Mouse (Mus musculus): ENCODE measurements at regions not wholly inside any gene's neighbourhood (a gene's known extent, or its start where the extent isn't known, plus 50 kb on each side); places are given as distances from the start of the nearest gene placed in this dataset.
A peak's percentile ranks its signal among the peaks of the same experiment; 100 is the strongest.

DNA sequence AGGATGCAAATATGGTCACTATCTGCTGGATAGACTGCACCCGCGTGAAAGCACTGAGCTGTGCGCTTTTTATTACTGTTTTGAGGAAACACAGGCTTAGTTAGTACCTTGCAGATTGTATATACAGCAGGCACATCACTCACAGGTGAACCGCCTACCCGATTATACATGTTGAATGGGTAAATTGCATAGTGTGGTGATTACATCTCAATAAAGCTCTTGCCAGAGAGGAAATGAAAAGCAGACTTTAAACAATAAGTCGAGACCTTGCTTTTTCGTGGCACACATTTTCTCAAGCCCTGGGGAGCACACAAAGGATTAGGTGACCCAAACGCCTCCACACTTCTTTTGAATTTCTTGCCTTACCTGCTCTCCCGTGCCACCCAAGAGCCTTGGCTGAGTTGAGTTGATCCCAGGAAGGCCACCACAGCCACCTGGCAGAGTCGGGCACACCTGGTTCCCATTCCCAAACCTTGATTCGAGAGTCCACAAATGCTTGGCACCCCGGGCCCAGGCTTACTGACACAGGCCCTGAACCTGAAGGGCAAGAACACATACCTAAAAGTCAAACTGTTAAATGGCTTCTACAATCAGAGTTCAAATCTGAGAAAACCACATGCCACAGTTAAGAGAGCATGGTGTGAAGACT, 175.4 kb upstream of the Dapk1 start:
- no peak for DNase-seq (ENCODE audit: low spot score in 2 of 2)

DNA sequence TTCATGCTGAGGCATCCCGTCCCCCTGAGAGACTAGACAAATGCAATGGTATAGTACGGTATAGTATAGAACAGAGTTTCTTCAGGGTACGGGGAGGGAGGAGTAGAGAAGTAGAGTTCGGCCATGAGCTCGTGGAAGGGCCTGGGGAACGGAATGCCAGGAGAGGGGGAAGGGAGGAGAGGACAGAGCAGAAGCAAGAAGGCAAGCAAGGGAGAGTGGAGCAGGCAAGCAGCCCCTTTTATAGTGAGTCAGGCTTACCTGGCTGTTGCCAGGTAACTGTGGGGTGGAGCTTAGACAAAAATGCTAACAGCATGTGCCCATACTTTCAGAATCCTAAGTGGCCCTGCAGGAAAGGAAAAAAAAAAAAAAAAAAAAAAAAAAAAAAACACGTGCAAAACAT, 174.7 kb upstream of the Dapk1 start:
- DNase-seq (ENCODE audit: low spot score in 2 of 2) = no peak

DNA sequence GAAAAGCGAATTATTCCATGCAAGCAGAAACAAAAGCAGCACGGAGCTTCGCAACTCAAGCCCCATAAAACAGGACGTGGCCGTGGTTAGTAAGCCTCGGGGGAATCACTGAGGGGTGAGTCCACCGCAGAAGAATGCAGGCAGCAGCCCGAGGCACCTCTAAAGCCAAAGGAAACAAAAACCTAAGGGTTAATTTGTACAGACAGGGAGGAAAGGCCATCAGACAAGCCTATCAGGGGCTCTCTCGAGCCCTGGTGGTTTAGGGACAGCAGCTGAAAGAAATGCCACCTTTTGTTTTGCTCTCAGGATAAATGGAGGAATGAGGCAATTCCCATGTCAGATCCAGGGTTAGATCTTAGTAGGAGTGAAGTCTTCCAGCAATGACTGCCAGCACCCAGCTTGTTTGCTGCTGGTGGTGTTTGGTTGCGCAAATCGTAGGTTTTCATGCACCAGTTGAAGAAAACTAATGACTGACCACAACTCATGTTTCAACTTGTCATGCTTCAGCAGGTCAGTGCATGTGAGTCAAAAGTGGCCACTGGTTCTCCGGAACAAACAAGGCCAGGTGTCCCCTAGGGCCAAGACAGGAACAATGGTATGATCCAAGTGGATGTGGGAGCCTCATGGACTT, 173.9 kb upstream of the Dapk1 start:
- DNase-seq (ENCODE audit: low spot score in 2 of 2) = no peak

DNA sequence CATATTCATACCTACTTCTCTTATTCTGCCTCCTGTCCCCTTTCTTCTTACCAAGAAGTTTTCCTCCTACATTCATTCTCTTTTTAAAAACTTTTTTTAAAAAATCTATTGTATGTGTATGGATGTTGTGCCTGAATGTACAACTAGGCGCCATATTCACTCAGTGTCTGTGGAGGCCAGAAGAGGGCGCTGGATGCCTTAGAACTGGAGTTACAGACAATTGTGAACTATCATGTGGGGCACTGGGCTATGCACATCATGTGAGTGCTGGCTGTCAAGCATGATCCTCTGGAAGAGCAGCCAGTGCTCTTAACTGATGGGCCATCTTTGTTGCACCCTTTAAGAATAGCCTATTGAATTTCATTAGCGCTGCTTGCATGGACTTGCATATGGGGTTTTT, 172.6 kb upstream of the Dapk1 start:
- no peak for DNase-seq (ENCODE audit: low spot score in 2 of 2)

DNA sequence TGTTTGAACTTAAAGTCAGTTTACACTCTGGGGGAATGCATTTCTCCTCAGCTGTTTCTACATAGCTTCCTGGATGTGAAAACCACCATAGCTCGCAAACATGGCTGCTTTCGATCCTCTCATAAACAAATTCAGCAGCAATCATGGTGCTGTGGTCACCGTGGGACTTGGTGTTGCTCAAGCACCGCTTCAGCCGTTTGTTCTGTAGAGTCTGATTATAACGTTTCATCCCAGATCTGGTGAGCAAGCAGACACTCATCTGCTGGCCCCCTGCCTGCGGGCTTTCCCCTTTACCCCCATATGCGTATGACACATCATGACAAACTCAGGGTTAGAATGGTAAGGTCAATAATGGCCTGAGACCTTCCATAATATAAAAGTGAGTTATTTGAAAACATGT, 170.3 kb upstream of the Dapk1 start:
- no peak for DNase-seq (ENCODE audit: low spot score in 2 of 2)

DNA sequence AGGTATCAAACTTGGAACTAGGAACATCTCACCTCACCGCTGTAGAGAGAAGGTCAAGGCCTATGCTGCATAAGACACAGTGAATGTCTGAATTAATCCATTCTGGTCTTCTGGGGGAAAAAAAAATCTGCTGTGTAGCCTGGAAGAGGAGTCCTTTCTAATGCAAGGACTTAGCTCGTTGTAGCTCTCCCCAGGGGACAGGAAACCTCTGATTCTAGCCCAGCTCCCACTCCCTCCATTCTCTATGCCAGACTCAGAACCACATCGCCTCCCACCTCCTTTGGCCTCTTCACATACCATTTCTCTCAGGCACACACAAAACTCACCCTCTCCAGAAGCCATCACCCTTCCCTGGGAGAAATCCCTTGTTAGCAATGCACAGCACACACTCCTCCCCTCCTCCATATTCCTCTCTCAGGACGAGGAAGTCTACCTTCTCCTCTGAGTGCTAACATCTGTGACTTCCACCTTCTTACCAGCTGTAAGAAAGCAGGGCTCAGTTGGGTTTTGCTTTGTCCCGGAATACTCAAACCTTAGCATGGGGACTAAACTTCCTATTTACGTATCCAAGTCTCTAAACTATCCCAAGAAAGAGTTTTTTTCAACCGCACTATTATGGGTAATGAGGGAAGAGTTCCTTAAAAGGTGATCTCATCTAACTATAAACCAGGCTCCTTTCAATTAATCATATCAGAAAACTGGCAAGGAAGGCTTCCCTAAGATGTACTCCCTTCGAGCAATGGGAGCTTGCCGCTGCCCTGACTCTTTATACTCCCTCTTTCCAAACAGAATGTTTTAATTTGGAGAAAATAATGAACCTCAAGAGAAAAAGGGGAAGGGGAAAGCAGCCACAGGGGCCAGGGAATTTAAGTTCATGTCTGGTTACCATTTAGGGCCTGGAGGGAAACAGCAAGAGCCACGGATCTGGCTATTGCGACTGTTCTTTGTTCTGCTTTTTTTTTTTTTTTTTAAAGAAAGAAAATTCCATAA, 167.2 kb upstream of the Dapk1 start:
- DNase-seq (ENCODE audit: low spot score in 2 of 2) = no peak

DNA sequence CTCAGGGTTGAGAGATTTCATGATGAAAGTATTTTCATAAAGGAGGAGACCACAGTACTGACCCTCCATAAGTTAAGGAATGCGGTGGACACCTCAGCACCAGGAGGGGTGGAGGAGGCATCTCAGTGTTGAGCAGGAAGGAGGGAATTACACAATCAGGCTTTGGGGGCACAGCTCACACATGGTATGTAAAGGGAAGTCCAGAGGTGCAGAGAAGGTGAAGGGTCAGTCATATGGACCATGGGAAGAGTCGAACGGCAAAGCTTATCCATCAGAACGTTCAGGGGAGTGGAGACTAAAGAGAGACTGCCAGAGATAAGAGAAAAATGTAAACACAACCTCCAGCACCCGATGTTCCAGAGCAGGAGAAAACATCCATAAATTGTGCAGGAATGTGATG, 166.4 kb upstream of the Dapk1 start:
- DNase-seq (ENCODE audit: low spot score in 2 of 2) = no peak

DNA sequence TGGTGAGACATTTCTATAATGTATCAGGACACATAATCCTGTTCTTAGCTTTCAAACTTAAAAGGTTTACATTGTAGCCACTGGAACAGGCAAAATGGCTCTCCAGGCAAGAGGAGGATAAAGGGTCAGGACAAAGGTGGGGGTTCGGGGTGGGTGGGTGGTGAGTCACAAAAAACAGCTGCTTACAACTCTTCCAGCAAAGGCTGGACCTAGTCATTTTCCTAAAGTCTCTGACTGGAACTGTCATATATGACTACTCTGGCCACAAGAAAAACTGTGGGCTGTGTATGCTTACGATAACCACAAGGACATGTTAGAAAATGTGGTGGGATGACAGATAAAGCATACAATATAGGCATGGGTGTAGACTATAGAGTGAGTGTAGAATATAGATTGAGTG, 163.6 kb upstream of the Dapk1 start:
- no peak for DNase-seq (ENCODE audit: low spot score in 2 of 2)

DNA sequence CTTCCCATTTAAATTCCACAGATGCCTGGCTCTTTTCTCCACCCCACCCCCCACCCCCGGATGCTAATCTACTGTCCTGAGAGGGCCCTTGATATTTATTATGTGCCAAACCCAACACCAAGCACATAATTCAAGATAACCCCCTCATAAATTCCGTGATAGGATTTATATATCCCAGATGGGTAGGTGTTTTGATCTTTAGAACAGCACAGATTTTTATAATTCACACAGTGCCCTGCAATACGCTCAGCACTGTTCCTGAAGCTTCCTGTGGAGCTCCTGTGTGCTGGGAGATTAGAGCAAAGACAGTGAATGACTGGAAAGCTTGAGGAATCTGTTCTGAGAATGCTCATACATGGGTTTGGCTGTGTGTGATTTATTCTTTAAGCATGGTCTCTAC, 161.2 kb upstream of the Dapk1 start:
- no peak for DNase-seq (ENCODE audit: low spot score in 2 of 2)

DNA sequence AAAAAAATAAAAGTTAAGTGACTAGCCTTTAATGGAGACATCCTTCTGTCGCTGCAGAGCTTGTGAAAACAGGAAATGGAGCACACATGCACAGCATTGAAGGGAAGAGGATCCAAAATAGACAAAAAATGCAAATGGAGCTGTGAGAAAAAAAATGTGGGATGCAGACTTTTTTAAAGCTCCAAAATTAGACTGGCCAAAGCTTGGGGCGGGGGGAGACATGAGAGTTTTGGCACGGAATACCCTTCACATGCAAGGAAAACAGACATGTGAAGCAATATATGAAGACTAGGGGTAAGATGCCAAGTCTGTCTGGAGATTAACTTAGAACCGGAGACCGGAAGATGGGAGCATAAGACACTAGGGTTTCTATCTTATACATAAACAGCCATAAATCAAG, 156.6 kb upstream of the Dapk1 start:
- no peak for DNase-seq (ENCODE audit: low spot score in 2 of 2)

DNA sequence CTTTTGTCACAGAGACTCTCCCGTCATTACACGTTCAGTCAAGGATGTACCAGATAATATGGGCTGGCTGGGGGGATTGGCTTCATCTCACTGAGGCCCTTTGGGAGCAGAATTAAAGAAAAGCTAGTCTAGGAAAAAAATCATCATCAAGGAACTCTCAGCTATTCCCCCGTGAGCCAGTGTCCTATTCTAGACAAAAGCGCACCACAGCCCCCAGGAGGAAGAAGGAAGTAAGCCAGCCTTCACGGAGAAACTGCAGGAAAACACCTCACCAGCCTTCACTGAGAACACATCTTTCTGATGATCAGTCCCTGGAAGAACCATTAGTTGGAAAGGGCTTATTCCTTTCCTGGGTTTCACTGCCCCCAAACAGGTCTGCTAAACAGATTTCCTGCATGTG, 154.8 kb upstream of the Dapk1 start:
- DNase-seq (ENCODE audit: low spot score in 2 of 2) = peak; percentile 47

DNA sequence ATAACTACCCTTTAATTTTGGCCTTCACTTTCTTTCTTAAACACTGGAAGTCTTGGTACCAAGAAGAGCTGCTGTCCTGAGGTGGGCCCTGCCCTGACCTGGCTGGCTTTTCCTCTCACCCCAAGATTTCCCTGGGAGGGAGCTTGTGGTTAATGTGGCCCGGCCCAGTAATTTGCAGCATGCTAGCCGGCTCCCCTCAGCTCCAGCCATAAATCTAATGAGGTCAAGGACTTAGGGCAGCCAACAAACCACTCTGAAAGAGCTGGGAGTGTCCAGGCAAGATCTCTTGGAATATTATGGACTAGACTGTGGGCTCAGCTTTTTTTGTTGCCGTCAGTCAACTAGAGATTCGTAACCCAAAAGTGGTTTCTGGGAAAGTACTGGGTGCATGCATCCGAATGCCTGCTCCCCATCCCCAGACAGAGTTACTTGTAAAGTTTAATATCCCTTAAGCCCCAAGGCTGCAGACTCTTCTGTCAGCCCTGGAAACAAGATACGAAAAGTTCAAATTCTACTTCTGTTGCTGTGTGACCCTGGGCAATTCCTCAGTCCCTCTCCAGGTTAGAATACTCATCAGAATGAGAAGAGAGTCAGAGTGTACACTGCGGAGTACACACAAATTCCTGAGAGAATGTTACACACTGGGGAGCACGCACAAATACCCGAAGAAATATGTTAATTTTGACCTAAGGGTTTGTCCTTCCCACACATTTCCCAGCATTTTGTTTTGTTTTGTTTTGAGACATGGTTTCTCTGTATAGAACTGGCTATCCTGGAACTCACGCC, 150.8 kb upstream of the Dapk1 start:
- no peak for DNase-seq (ENCODE audit: low spot score in 2 of 2)

DNA sequence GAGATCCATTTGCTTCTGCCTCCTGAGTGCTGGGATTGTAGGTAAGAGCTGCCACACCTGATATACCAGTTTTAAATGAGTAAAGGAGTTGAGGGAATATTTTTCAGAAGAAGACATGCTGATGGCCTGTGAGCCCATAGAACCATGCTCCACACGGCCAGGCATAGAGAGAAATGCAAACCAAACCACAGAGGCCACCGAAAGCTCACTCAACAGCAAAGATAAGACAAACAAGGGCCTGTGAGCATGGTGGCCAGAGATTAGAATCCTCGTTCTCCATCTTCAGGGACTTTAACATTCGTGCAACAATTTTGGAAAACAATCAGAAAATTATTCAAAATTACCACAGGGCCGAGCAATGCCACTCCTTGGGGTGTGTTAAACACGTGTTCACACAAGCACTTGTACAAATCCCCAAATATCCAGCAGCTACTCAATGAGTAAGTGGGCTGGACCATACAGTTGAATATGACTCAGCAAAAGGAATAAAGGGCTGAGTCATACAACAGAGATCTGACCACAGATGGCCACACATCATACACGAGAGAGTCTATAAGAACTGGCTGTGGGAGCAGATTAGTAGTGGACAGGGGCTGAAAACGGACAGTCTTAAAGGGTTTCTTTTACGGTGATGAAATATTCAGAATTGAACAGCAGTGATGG, 147.8 kb upstream of the Dapk1 start:
- no peak for DNase-seq (ENCODE audit: low spot score in 2 of 2)

DNA sequence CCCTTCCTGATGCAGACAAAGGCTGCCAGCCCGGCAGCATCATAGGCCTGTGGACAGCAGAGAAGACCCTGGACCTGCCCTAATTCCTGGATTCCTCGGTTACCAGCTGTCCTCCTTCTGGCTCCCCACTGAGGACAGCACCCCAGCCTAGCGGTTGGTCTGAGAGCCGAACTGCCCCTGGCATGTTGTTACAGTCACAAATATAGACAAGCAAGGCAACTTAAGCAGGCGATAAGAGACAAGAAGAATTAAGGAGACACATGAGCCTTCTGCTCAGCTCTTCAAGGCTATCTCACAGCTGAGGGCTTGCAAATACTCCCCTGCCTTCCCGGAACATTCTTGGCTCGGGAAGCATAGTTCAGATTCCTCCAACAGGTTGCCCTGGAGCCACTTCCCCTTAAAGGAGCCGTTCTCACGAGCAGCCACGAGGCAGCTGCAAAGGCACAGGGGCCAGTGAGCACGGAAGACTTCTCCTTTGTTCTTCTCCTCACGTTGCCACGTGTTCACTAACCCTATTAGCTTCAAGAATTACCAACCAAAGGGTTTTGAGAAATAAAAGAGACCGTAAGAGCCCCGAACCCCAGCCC, 146.6 kb upstream of the Dapk1 start:
- no peak for DNase-seq (ENCODE audit: low spot score in 2 of 2)

DNA sequence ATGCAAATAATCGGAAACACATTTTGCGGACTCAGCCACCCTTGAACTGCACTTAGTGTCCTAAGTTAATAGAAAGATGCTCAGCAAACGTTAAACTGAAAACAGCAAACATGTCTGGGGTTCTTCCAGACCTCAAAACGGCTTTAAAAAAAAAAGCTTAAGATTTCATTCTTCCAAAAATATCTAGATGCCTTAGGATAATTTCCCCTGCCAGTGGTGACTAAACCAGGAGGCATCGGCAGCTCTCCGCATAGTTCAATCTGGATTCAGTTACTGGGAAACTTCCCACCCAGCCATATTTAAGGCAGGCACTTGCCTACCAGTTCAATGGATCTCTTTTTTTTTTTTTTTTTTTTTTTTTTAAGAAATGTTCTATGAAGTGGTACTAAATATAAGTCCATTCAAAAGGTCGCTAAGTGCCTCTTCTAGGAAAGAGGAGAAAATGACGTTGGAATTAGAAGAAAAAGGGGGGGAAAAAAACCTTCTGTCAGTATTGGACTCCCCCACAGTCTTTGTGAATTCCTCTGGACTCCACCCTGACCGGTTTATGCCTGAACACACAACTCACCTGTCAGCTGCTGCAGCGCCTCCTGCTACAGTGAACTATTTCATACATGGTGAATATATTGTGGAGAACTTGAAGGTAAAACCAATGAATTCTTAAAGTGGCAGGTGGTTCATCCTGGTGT, 145.7 kb upstream of the Dapk1 start:
- DNase-seq (ENCODE audit: low spot score in 2 of 2) = no peak

DNA sequence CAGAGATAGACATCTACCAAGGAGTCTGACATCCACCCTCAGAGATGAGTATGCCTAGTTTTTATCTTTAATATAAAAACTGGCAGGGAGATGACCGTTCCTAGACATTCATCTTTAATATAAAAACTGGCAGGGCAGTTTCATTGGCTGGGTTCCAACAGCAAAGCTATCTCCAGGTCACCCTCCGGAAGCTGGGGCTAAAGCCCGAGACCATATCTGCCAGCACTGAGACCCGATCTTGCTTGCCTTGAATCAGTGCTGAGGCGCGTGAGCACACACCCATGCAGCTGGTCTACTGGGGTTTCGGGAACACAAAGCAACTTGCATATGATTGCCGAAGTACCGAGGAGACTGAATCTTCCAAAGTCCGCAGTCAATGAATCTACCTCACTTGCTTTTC, 144.5 kb upstream of the Dapk1 start:
- DNase-seq (ENCODE audit: low spot score in 2 of 2) = no peak

DNA sequence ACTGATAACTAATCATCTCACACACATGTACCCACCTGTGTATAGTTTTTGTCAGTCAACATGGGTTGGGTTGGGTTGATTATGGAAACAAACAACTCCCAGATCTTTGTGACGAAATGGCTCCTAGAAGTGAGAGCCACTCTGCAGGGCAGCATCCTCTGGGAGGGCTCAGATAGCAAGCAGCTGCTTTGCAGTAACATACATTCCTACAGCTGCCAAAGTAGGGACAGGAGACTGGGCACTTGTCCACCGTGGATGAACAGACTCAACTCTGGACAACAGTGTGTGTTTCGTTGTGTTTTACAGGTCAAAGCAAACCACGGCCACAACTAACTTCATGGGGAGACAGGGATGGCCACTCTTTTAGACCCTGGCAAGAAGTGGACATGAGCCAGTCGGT, 142.7 kb upstream of the Dapk1 start:
- DNase-seq (ENCODE audit: low spot score in 2 of 2) = no peak

DNA sequence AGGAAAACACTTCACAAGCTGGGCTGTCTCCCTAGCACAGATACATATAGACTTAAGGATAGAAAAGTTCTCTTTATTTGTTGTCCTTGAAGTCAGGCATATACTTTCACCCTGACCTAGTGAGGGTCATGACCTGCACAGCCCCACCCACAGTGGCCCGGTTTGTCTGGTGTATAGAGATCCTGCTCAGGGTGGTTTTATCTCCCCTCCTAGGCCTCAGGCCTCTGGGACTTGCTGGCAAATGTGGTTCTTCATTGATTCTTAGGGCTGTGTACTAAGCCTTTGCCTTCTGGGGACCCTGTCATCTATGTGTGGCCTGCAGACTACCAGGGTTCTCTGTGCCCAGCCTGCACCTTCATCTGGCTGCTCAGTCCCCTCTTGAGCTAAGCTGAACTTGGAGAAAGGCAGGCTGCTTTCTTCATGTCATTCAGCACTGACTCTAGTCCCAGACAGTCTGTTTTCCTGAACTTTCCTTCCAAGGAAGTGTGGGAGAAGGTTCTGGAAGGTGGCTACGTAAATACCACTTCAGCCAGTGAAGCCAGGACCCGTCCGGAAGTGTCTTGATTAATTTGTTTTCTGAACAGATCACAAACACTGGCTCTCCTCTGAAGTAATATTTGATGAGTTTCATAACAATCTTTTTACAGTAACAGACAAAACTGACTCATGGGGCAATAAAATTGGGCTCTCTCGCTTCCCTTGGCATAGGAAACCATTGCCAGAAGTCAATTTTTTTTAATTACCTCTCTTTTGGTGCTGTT, 135.0 kb upstream of the Dapk1 start:
- DNase-seq (ENCODE audit: low spot score in 2 of 2) = no peak

DNA sequence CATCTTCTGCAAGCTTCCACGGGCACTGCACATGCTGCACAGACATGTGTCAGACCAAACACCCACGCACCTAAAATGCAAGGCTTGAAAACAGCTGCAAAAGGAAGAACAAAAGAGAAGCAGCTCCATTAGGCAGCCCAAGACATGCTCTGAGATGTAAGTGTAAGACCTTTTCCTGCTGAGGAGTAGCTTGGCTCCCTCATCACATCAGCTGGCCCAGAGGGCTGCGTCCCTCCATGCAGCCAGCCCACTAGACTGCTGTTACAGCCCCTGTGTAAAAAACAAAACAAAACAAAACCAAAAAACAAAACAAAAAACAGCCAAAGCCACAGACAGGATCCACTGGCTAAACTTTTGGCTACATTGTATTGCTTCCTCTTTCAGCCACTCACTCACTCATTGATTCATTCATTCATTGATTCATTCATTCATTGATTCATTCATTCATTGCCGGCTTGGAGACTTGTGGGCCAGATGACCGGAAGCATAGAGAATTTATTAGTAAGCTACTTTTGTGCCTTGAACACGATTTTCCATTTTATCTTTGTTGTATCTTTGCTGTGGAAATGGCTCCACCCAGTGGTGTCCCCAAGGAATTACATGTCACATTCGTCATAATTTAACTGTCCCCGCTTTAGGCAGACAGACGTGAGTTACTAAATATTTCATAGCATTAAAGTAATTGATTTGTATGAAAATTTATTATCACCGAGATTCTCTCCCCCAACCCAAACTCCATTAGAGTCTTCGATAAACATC, 133.7 kb upstream of the Dapk1 start:
- peak; percentile 66 to 81 for DNase-seq (ENCODE audit: low spot score in 2 of 2)
